Mouse (Mus musculus): ENCODE results near the gene Meis3. TPM values are rescaled to one million over a fixed set of nuclear protein-coding genes. Genes with fewer than 3 reads are reported as not detected.

The Meis3 gene
- polyA plus RNA-seq, 1 experiment from 2014 or later = 19.7 TPM

DNA sequence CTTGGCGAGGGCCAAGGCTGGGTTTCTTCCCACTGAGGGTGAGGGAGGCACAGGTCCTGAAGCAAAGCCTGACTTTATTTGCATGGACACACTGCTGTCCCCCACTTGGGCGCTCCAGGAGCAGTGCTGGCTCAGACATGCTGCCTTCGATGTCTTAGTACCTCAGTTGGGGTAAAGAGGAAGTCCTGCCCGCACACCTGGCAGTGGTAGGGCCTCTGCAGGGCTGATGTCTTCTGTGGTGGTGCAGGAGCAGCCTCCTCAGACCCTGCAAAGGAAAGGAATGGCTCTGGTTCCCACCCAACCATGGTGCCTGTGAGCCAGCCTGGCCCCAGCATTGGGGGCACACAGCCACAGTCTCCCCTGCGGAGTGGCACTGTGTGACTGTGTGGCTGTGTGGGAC lies 22.3 kb downstream of the Meis3 start:
- Histone ChIP-seq H3K36me3 (ENCODE audit: control insufficient read depth, insufficient read depth, low read length) (peaks cover 11% of the 10 kb centered on the region; the same call in 1 of the 2 replicates), H3K9me3 (replicated peaks; ENCODE audit: control insufficient read depth, low read length) (no peaks in the 10 kb centered on the region), H3K9ac (ENCODE audit: low read depth, low read length) (no peak overlapping the region), H3K4me3 (ENCODE audit: low read depth, low read length) (no peak overlapping the region), H3K4me2 (no peak overlapping the region), H3K4me1 (ENCODE audit: control insufficient read depth, insufficient read depth, low read length) (no peaks in the 10 kb centered on the region), H3K27ac (ENCODE audit: low read depth, low read length) (no peak overlapping the region), H3K27me3 (ENCODE audit: control insufficient read depth, insufficient read depth, low read length) (no peaks in the 10 kb centered on the region)
- ATAC-seq (replicated peaks; ENCODE audit: insufficient number of reproducible peaks, low FRiP score, low TSS enrichment) = no peak
- WGBS (ENCODE audit: insufficient replicate concordance) = 73% methylated on average over 5 of the region's 5 CpGs

DNA sequence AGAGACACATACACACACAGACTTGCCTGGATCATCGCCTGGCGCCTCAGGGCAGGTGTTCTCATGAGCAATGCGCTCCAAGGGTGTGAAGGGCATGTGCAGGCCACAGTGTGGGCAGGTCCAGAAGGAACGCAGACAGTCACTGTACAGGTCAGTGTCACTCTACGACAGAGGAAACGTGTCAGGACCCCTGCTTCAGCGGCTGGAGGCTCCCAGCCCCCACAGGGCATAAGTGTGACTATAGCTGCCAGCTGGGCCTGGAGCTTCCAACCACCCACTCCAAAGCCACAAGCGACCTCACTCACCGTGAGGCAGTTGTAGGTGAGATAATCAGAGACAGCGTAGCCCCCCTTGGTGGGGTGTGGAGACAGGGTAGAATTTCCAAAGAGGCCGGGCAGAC lies 23.6 kb downstream of the Meis3 start:
- H3K9me3 ChIP-seq (replicated peaks; ENCODE audit: control insufficient read depth, low read length) = no peaks in the 10 kb centered on the region
- H3K4me2 ChIP-seq = no peak overlapping the region
- WGBS (ENCODE audit: insufficient replicate concordance) = 83% methylated on average over 11 of the region's 11 CpGs
- no peak overlapping the region for H3K27ac ChIP-seq (ENCODE audit: low read depth, low read length)
- no peak overlapping the region for H3K9ac ChIP-seq (ENCODE audit: low read depth, low read length)
- no peak overlapping the region for H3K4me3 ChIP-seq (ENCODE audit: low read depth, low read length)
- no peak for ATAC-seq (replicated peaks; ENCODE audit: insufficient number of reproducible peaks, low FRiP score, low TSS enrichment)
- H3K36me3 ChIP-seq (ENCODE audit: control insufficient read depth, insufficient read depth, low read length) = peaks cover 11% of the 10 kb centered on the region; the same call in 1 of the 2 replicates
- no peaks in the 10 kb centered on the region for H3K27me3 ChIP-seq (ENCODE audit: control insufficient read depth, insufficient read depth, low read length)
- H3K4me1 ChIP-seq (ENCODE audit: control insufficient read depth, insufficient read depth, low read length) = no peaks in the 10 kb centered on the region

DNA sequence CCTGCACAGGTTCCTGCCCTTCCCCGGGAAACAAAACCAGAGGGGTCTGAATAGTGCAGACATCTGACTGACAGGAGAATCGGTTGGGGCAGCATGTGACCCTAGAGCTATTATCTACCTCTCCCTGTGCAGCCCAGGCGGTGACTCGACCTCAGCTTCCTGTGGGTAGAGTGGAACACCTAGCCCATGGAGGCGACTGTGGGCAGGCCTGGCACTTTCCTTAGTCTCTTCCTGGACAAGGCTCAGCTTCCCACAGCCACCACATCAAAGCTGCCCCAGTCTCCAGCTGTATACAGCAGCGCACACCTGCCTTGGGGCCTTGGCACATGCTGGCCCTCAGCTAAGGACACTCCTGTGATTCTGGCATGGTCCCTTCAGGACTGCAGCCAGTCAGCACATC lies 26.2 kb downstream of the Meis3 start:
- no peak for ATAC-seq (replicated peaks; ENCODE audit: insufficient number of reproducible peaks, low FRiP score, low TSS enrichment)
- no peak overlapping the region for H3K4me3 ChIP-seq (ENCODE audit: low read depth, low read length)
- H3K9me3 ChIP-seq (replicated peaks; ENCODE audit: control insufficient read depth, low read length) = no peaks in the 10 kb centered on the region
- no peaks in the 10 kb centered on the region for H3K4me1 ChIP-seq (ENCODE audit: control insufficient read depth, insufficient read depth, low read length)
- H3K9ac ChIP-seq (ENCODE audit: low read depth, low read length) = no peak overlapping the region
- H3K36me3 ChIP-seq (ENCODE audit: control insufficient read depth, insufficient read depth, low read length) = peaks cover 17% of the 10 kb centered on the region; the same call in 1 of the 2 replicates
- WGBS (ENCODE audit: insufficient replicate concordance) = 75% methylated on average over 6 of the region's 6 CpGs
- no peak overlapping the region for H3K27ac ChIP-seq (ENCODE audit: low read depth, low read length)
- H3K4me2 ChIP-seq = no peak overlapping the region
- no peaks in the 10 kb centered on the region for H3K27me3 ChIP-seq (ENCODE audit: control insufficient read depth, insufficient read depth, low read length)

DNA sequence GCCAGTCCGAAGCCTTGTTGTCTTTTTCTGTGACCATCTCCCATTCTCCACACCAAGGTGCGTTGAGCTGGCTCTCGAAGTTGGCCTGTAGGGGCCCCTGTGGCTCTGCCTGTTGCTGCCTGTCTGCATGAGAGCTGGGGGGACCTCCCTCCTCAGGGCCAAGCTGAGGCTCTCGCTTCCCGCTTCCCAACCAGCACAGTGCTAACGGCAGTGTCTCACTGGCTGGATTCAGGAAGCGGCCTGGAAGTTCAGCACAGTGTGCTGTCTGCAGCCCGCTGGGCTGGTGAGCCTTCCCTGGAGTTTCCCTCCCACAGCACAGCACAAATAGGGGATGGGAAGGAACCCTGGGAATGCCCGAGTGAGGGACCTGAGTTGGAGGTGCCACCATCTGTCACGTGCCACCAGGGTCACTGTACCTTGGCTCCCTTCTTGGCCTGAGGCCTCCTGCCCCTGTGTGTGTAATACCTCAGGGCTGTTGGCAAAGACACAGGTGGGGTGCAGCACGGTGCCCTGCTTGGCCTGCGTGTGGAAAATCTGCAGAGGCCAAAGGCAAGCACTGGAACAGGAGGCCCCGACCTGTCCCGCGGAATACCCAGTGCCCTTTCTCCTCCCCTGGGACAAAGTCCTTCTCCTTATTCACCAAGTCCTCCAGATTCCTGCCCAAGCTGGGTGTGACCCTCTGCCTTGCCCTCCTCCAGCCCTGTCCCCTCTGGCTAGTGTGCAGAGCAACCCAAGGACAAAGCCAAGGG lies 28.0 kb downstream of the Meis3 start:
- no peaks in the 10 kb centered on the region for H3K4me1 ChIP-seq (ENCODE audit: control insufficient read depth, insufficient read depth, low read length)
- no peak overlapping the region for H3K4me3 ChIP-seq (ENCODE audit: low read depth, low read length)
- H3K27me3 ChIP-seq (ENCODE audit: control insufficient read depth, insufficient read depth, low read length) = no peaks in the 10 kb centered on the region
- H3K27ac ChIP-seq (ENCODE audit: low read depth, low read length) = no peak overlapping the region
- no peaks in the 10 kb centered on the region for H3K9me3 ChIP-seq (replicated peaks; ENCODE audit: control insufficient read depth, low read length)
- ATAC-seq (replicated peaks; ENCODE audit: insufficient number of reproducible peaks, low FRiP score, low TSS enrichment) = no peak
- WGBS (ENCODE audit: insufficient replicate concordance) = 78% methylated on average over 15 of the region's 15 CpGs
- H3K36me3 ChIP-seq (ENCODE audit: control insufficient read depth, insufficient read depth, low read length) = peaks cover 13% of the 10 kb centered on the region; the same call in 1 of the 2 replicates
- no peak overlapping the region for H3K4me2 ChIP-seq
- H3K9ac ChIP-seq (ENCODE audit: low read depth, low read length) = no peak overlapping the region

DNA sequence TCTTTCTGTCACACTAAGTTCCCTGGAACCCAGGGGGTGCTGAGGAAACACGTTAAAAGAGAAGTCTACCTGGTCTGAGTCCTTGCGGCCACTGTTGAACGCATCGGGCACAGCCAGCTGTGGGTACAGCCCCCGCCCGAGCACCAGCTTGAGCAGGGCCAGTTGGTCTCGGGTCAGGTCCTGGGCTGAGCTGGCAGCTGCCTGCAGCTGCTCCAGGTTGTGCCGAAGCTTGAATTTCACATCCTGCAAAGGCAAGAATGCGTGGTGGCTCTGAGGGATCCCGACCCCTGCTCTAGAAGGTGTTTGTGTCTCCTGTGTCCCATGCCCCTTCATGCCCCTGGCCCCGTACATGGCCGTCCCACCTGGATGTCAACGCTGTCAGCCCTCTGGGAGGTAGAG lies 28.6 kb downstream of the Meis3 start:
- no peak overlapping the region for H3K27ac ChIP-seq (ENCODE audit: low read depth, low read length)
- H3K9ac ChIP-seq (ENCODE audit: low read depth, low read length) = no peak overlapping the region
- H3K4me2 ChIP-seq = no peak overlapping the region
- H3K4me3 ChIP-seq (ENCODE audit: low read depth, low read length) = no peak overlapping the region
- no peaks in the 10 kb centered on the region for H3K4me1 ChIP-seq (ENCODE audit: control insufficient read depth, insufficient read depth, low read length)
- peaks cover 13% of the 10 kb centered on the region; the same call in 1 of the 2 replicates for H3K36me3 ChIP-seq (ENCODE audit: control insufficient read depth, insufficient read depth, low read length)
- no peaks in the 10 kb centered on the region for H3K9me3 ChIP-seq (replicated peaks; ENCODE audit: control insufficient read depth, low read length)
- no peak for ATAC-seq (replicated peaks; ENCODE audit: insufficient number of reproducible peaks, low FRiP score, low TSS enrichment)
- no peaks in the 10 kb centered on the region for H3K27me3 ChIP-seq (ENCODE audit: control insufficient read depth, insufficient read depth, low read length)
- 89% methylated on average over 13 of the region's 13 CpGs for WGBS (ENCODE audit: insufficient replicate concordance)

DNA sequence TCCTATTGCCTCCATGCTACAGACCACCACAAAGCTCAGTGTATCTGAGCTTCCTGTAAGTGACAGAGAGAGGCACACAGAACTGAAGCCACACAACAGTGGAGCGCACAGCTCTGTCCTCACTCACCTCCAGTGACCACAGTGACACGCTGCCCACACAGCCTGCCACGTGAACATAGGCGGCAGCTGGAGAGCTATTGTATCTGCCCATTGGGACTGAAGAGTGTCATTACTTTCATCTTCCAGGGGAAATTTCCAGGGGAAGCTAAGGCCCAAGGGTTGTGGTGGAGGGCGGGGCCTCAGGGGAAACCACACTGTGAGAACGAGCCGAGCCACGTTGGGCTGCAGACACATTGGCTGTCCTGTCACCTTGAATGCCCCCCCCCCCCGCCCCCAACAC lies 29.9 kb downstream of the Meis3 start:
- no peak overlapping the region for H3K4me2 ChIP-seq
- no peak overlapping the region for H3K9ac ChIP-seq (ENCODE audit: low read depth, low read length)
- 81% methylated on average over 9 of the region's 9 CpGs for WGBS (ENCODE audit: insufficient replicate concordance)
- H3K36me3 ChIP-seq (ENCODE audit: control insufficient read depth, insufficient read depth, low read length) = peaks cover 16% of the 10 kb centered on the region; the same call in 1 of the 2 replicates
- no peaks in the 10 kb centered on the region for H3K4me1 ChIP-seq (ENCODE audit: control insufficient read depth, insufficient read depth, low read length)
- no peak overlapping the region for H3K4me3 ChIP-seq (ENCODE audit: low read depth, low read length)
- no peaks in the 10 kb centered on the region for H3K27me3 ChIP-seq (ENCODE audit: control insufficient read depth, insufficient read depth, low read length)
- ATAC-seq (replicated peaks; ENCODE audit: insufficient number of reproducible peaks, low FRiP score, low TSS enrichment) = no peak
- H3K27ac ChIP-seq (ENCODE audit: low read depth, low read length) = no peak overlapping the region
- no peaks in the 10 kb centered on the region for H3K9me3 ChIP-seq (replicated peaks; ENCODE audit: control insufficient read depth, low read length)

DNA sequence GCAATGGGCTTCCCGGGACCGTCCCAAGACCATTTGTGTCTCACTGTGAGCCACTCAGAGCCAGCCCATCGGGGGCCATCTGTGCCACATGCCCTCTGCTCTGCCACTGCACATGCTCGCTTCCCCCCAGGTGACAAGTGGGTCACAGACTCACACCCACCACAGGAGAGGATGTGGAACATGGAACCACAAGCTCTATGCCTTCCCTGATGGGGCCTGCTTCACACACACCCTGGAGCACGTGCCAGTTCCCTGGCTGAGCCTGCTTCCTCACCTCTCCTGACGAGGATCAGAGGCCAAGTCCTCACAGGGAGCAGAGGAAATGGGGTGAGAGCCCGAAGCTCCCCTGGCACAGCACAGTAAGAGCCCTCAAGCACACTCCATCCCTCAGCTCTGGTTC lies 32.2 kb downstream of the Meis3 start:
- WGBS (ENCODE audit: insufficient replicate concordance) = 83% methylated on average over 7 of the region's 7 CpGs
- no peak for ATAC-seq (replicated peaks; ENCODE audit: insufficient number of reproducible peaks, low FRiP score, low TSS enrichment)
- H3K36me3 ChIP-seq (ENCODE audit: control insufficient read depth, insufficient read depth, low read length) = peaks cover 20% of the 10 kb centered on the region; the same call in 1 of the 2 replicates

DNA sequence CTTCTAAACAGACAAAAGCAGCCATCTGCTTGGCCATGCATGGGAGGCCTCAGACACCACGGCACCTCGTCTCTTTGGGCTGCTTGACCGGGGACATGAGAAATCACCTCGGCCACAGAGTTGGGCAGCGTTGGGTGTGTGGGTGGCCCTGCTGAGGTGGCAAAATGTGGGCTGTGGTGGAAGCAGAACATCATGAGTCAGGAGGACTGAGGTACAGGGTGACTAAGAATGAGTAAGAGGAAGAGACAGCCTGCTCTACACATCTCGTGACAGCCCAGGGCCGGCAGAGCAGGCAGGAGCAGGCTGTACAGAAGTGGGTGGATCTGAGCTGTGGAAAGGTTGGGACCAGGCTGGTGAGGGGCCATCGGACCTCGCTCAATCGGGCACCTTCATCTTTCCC lies 32.6 kb downstream of the Meis3 start:
- Histone ChIP-seq H3K4me3 (ENCODE audit: low read depth, low read length) (no peak overlapping the region), H3K36me3 (ENCODE audit: control insufficient read depth, insufficient read depth, low read length) (peaks cover 20% of the 10 kb centered on the region; the same call in 1 of the 2 replicates)

More for the DNA sequence above, 32.2 kb downstream of the Meis3 start:
- Histone ChIP-seq H3K27ac (ENCODE audit: low read depth, low read length) (no peak overlapping the region), H3K4me2 (no peak overlapping the region), H3K9me3 (replicated peaks; ENCODE audit: control insufficient read depth, low read length) (no peaks in the 10 kb centered on the region), H3K9ac (ENCODE audit: low read depth, low read length) (no peak overlapping the region), H3K27me3 (ENCODE audit: control insufficient read depth, insufficient read depth, low read length) (no peaks in the 10 kb centered on the region), H3K4me1 (ENCODE audit: control insufficient read depth, insufficient read depth, low read length) (no peaks in the 10 kb centered on the region), H3K4me3 (ENCODE audit: low read depth, low read length) (no peak overlapping the region)

More for the DNA sequence above, 32.6 kb downstream of the Meis3 start:
- Histone ChIP-seq H3K4me1 (ENCODE audit: control insufficient read depth, insufficient read depth, low read length) (no peaks in the 10 kb centered on the region), H3K9ac (ENCODE audit: low read depth, low read length) (no peak overlapping the region), H3K27me3 (ENCODE audit: control insufficient read depth, insufficient read depth, low read length) (no peaks in the 10 kb centered on the region), H3K27ac (ENCODE audit: low read depth, low read length) (no peak overlapping the region), H3K4me2 (no peak overlapping the region), H3K9me3 (replicated peaks; ENCODE audit: control insufficient read depth, low read length) (no peaks in the 10 kb centered on the region)
- 82% methylated on average over 10 of the region's 10 CpGs for WGBS (ENCODE audit: insufficient replicate concordance)
- ATAC-seq (replicated peaks; ENCODE audit: insufficient number of reproducible peaks, low FRiP score, low TSS enrichment) = no peak

Data from heart, embryonic 11.5 days (tissue).